Mouse (Mus musculus): ENCODE measurements at regions not wholly inside any gene's neighbourhood (a gene's known extent, or its start where the extent isn't known, plus 50 kb on each side); places are given as distances from the start of the nearest gene placed in this dataset.

DNA sequence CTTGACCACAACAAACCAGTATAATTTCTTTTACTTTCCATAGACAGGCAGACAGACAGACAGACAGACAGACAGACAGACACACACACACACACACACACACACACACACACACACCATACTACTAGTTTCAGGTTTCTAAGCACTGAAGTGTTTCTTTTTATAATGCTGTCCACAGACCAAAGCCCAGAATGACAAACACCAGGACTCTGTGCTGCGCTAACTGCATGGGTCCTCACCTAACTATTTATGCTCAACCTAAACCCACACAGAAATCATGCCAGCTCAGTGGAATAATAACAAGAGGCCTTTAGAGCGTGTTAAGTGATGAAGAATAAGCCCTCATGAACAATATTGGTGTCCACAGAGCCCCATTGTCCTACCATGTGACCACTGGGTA is 325.0 kb upstream of the Slc24a5 start:
- Histone ChIP-seq H3K4me3 (ENCODE audit: low read depth, low read length) (no peak overlapping the region), H3K36me3 (ENCODE audit: control insufficient read depth, insufficient read depth, low read length) (no peaks in the 10 kb centered on the region), H3K4me2 (ENCODE audit: low read depth) (no peak overlapping the region), H3K27ac (ENCODE audit: low read depth, low read length) (no peak overlapping the region), H3K9me3 (ENCODE audit: control insufficient read depth, low read length) (no peaks in the 10 kb centered on the region), H3K9ac (ENCODE audit: low read length) (no peak overlapping the region), H3K27me3 (ENCODE audit: control insufficient read depth, insufficient read depth, low read length) (no peaks in the 10 kb centered on the region), H3K4me1 (ENCODE audit: control insufficient read depth, insufficient read depth, low read length) (no peaks in the 10 kb centered on the region)
- DNase-seq (ENCODE audit: low spot score) (no peak), ATAC-seq (ENCODE audit: insufficient read depth, low FRiP score, low TSS enrichment) (no peak)
- 75% methylated on average over 2 of the region's 2 CpGs for WGBS

DNA sequence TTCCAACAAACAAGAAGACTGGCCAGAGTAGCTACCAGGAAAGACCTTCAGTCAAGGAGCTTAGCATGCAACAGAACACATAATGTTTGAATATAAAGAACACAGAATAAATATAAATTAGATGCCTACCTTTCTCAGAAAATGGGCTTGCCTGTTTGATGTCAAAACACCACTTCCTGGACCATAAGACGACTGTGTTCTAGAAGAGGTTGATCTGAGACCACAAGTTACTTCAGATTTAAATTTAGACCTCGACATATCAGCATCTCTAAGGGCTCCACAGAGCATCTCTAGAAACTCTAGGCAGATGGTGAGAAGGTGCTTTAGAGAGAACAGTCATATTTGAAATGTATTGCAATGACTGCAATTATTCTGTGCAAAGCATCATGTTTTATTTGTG is 322.9 kb upstream of the Slc24a5 start:
- Histone ChIP-seq H3K4me2 (ENCODE audit: low read depth) (no peak overlapping the region), H3K27ac (ENCODE audit: low read depth, low read length) (no peak overlapping the region), H3K36me3 (ENCODE audit: control insufficient read depth, insufficient read depth, low read length) (no peaks in the 10 kb centered on the region), H3K9ac (ENCODE audit: low read length) (no peak overlapping the region), H3K4me1 (ENCODE audit: control insufficient read depth, insufficient read depth, low read length) (no peaks in the 10 kb centered on the region), H3K4me3 (ENCODE audit: low read depth, low read length) (no peak overlapping the region), H3K9me3 (ENCODE audit: control insufficient read depth, low read length) (no peaks in the 10 kb centered on the region), H3K27me3 (ENCODE audit: control insufficient read depth, insufficient read depth, low read length) (no peaks in the 10 kb centered on the region)
- no peak for DNase-seq (ENCODE audit: low spot score)
- 82% methylated on average over 2 of the region's 2 CpGs for WGBS
- no peak for ATAC-seq (ENCODE audit: insufficient read depth, low FRiP score, low TSS enrichment)

DNA sequence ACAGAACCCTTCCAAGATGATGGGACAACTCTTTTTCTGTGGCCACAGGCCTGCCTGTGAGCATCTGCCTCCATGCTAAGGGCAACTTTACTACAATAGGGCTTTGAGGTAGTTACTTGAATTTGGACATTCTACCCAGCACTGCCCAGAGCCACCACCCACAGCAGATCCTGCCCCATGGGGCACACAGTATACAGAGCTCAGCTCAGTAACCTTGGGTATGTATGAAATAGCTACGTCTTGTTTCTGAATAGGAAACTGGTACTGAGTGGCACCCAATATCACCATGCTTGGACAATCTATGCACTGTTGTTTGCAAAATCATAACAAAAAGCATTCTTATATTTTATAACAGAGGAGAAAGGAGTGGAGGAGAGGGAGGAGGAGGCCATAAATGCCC is 320.8 kb upstream of the Slc24a5 start:
- H3K4me1 ChIP-seq (ENCODE audit: control insufficient read depth, insufficient read depth, low read length), result no peaks in the 10 kb centered on the region
- DNase-seq (ENCODE audit: low spot score), result no peak
- ATAC-seq (ENCODE audit: insufficient read depth, low FRiP score, low TSS enrichment), result no peak
- no peaks in the 10 kb centered on the region for H3K9me3 ChIP-seq (ENCODE audit: control insufficient read depth, low read length)
- no peaks in the 10 kb centered on the region for H3K27me3 ChIP-seq (ENCODE audit: control insufficient read depth, insufficient read depth, low read length)
- H3K36me3 ChIP-seq (ENCODE audit: control insufficient read depth, insufficient read depth, low read length), result no peaks in the 10 kb centered on the region
- no peak overlapping the region for H3K4me3 ChIP-seq (ENCODE audit: low read depth, low read length)
- no peak overlapping the region for H3K27ac ChIP-seq (ENCODE audit: low read depth, low read length)
- H3K9ac ChIP-seq (ENCODE audit: low read length), result no peak overlapping the region
- H3K4me2 ChIP-seq (ENCODE audit: low read depth), result no peak overlapping the region
- 100% methylated on average over 1 of the region's 1 CpGs for WGBS

DNA sequence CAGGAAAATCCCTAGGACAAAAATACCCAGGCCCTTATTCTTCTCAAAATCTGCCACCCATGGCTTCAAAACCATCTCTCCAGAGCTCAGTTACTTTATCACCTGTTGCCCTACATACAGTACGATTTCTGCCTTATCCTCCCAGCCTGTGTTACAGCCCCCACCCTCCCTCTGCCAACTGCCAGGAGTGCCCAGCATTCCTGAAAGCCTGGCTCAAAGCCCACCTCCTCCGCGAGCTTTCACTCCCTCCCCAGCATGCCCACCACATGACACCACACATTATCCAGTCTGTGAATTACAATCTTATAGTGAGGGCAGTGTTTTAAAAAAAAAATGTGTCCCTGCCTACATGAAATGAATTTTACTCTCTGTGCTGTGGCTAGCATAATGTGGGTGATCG is 320.3 kb upstream of the Slc24a5 start:
- H3K27ac ChIP-seq (ENCODE audit: low read depth, low read length), result no peak overlapping the region
- H3K36me3 ChIP-seq (ENCODE audit: control insufficient read depth, insufficient read depth, low read length), result no peaks in the 10 kb centered on the region
- H3K9ac ChIP-seq (ENCODE audit: low read length), result no peak overlapping the region
- 86% methylated on average over 4 of the region's 4 CpGs for WGBS
- DNase-seq (ENCODE audit: low spot score) (no peak), ATAC-seq (ENCODE audit: insufficient read depth, low FRiP score, low TSS enrichment) (no peak)
- no peaks in the 10 kb centered on the region for H3K4me1 ChIP-seq (ENCODE audit: control insufficient read depth, insufficient read depth, low read length)
- no peak overlapping the region for H3K4me3 ChIP-seq (ENCODE audit: low read depth, low read length)
- H3K9me3 ChIP-seq (ENCODE audit: control insufficient read depth, low read length), result no peaks in the 10 kb centered on the region
- no peaks in the 10 kb centered on the region for H3K27me3 ChIP-seq (ENCODE audit: control insufficient read depth, insufficient read depth, low read length)
- no peak overlapping the region for H3K4me2 ChIP-seq (ENCODE audit: low read depth)

DNA sequence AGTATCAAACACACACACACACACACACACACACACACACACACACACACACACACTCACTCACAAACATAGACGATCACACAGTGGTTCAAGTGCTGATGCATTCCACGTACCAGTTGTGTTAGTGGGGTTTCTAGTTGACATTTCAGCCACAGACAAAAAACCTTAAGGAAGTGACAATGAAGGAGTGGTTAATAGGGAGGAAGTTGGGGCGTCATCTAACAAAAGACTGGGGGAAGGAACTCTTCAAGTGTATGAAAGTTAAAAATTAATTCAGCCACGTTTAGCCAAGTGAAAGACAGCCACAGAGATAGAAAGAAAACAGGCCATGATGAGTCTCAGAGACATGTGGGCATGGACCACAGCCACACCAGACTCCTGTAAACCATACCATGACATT is 316.1 kb upstream of the Slc24a5 start:
- 89% methylated on average over 4 of the region's 4 CpGs for WGBS
- H3K9me3 ChIP-seq (ENCODE audit: control insufficient read depth, low read length), result no peaks in the 10 kb centered on the region
- H3K4me2 ChIP-seq (ENCODE audit: low read depth), result no peak overlapping the region
- H3K4me3 ChIP-seq (ENCODE audit: low read depth, low read length), result no peak overlapping the region
- DNase-seq (ENCODE audit: low spot score) (no peak), ATAC-seq (ENCODE audit: insufficient read depth, low FRiP score, low TSS enrichment) (no peak)
- no peak overlapping the region for H3K27ac ChIP-seq (ENCODE audit: low read depth, low read length)
- no peaks in the 10 kb centered on the region for H3K27me3 ChIP-seq (ENCODE audit: control insufficient read depth, insufficient read depth, low read length)
- H3K9ac ChIP-seq (ENCODE audit: low read length), result no peak overlapping the region
- no peaks in the 10 kb centered on the region for H3K4me1 ChIP-seq (ENCODE audit: control insufficient read depth, insufficient read depth, low read length)
- no peaks in the 10 kb centered on the region for H3K36me3 ChIP-seq (ENCODE audit: control insufficient read depth, insufficient read depth, low read length)

DNA sequence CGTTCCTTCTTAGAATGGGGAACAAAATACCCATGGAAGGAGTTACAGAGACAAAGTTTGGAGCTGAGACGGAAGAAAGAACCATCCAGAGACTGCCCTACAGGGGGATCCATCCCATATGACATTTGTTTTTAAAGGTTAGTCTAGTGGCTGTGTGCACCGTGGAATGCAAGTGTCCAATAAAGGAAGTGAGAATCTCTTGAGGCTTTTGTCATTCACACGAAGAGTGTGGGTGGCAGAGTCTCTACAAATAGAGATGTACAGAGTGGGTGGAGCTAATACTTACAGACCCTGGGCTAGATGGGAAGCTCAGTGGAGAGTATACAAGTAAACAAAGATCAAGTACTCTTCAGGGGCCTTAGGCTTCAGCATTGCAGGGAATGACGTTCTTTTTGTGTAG is 314.2 kb upstream of the Slc24a5 start:
- Histone ChIP-seq H3K9me3 (ENCODE audit: control insufficient read depth, low read length) (no peaks in the 10 kb centered on the region), H3K4me1 (ENCODE audit: control insufficient read depth, insufficient read depth, low read length) (no peaks in the 10 kb centered on the region), H3K36me3 (ENCODE audit: control insufficient read depth, insufficient read depth, low read length) (no peaks in the 10 kb centered on the region), H3K27ac (ENCODE audit: low read depth, low read length) (no peak overlapping the region), H3K27me3 (ENCODE audit: control insufficient read depth, insufficient read depth, low read length) (no peaks in the 10 kb centered on the region), H3K4me3 (ENCODE audit: low read depth, low read length) (no peak overlapping the region), H3K9ac (ENCODE audit: low read length) (no peak overlapping the region), H3K4me2 (ENCODE audit: low read depth) (no peak overlapping the region)
- no peak for ATAC-seq (ENCODE audit: insufficient read depth, low FRiP score, low TSS enrichment)
- 83% methylated on average over 5 of the region's 5 CpGs for WGBS
- no peak for DNase-seq (ENCODE audit: low spot score)

- no peaks in the 10 kb centered on the region for H3K9me3 ChIP-seq (ENCODE audit: control insufficient read depth, low read length)
- H3K27ac ChIP-seq (ENCODE audit: low read depth, low read length), result no peak overlapping the region
- no peaks in the 10 kb centered on the region for H3K27me3 ChIP-seq (ENCODE audit: control insufficient read depth, insufficient read depth, low read length)
- 92% methylated on average over 4 of the region's 4 CpGs for WGBS
- H3K4me1 ChIP-seq (ENCODE audit: control insufficient read depth, insufficient read depth, low read length), result no peaks in the 10 kb centered on the region
- ATAC-seq (ENCODE audit: insufficient read depth, low FRiP score, low TSS enrichment) (no peak), DNase-seq (ENCODE audit: low spot score) (no peak)
- no peaks in the 10 kb centered on the region for H3K36me3 ChIP-seq (ENCODE audit: control insufficient read depth, insufficient read depth, low read length)
- no peak overlapping the region for H3K9ac ChIP-seq (ENCODE audit: low read length)
- no peak overlapping the region for H3K4me3 ChIP-seq (ENCODE audit: low read depth, low read length)
- no peak overlapping the region for H3K4me2 ChIP-seq (ENCODE audit: low read depth)
Observed at GRCm38 (mm10) chr2:124755244-124755643, 312.7 kb upstream of the Slc24a5 start.

DNA sequence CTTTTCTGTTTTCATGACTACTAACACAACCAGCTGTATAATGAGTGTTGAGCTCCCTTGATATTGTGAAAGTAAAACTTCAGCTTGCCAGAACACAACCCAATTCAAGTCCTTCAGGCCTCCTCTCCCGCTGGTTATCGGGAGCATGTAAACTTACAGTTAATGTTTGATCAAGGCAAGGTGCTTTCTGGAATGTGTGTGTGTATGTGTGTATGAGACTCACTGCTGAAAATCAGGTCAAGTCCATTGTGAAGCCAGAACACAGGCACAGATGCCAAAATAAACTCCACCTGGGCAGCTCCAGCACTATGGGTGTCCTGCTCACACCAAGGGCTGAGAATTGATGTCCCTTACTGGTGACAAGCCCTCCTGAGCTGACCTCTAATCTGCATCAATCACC is 308.9 kb upstream of the Slc24a5 start:
- no peak overlapping the region for H3K27ac ChIP-seq (ENCODE audit: low read depth, low read length)
- no peaks in the 10 kb centered on the region for H3K36me3 ChIP-seq (ENCODE audit: control insufficient read depth, insufficient read depth, low read length)
- H3K4me3 ChIP-seq (ENCODE audit: low read depth, low read length), result no peak overlapping the region
- 90% methylated on average over 2 of the region's 2 CpGs for WGBS
- H3K9ac ChIP-seq (ENCODE audit: low read length), result no peak overlapping the region
- no peak for DNase-seq (ENCODE audit: low spot score)
- H3K4me2 ChIP-seq (ENCODE audit: low read depth), result no peak overlapping the region
- ATAC-seq (ENCODE audit: insufficient read depth, low FRiP score, low TSS enrichment), result no peak
- no peaks in the 10 kb centered on the region for H3K4me1 ChIP-seq (ENCODE audit: control insufficient read depth, insufficient read depth, low read length)
- H3K27me3 ChIP-seq (ENCODE audit: control insufficient read depth, insufficient read depth, low read length), result no peaks in the 10 kb centered on the region
- H3K9me3 ChIP-seq (ENCODE audit: control insufficient read depth, low read length), result no peaks in the 10 kb centered on the region

GRCm38 (mm10) chr2:124763650-124764049 is 304.3 kb upstream of the Slc24a5 start:
- H3K27ac ChIP-seq (ENCODE audit: low read depth, low read length), result no peak overlapping the region
- H3K27me3 ChIP-seq (ENCODE audit: control insufficient read depth, insufficient read depth, low read length), result no peaks in the 10 kb centered on the region
- ATAC-seq (ENCODE audit: insufficient read depth, low FRiP score, low TSS enrichment) (no peak), DNase-seq (ENCODE audit: low spot score) (no peak)
- no peak overlapping the region for H3K4me3 ChIP-seq (ENCODE audit: low read depth, low read length)
- no peaks in the 10 kb centered on the region for H3K9me3 ChIP-seq (ENCODE audit: control insufficient read depth, low read length)
- WGBS, result 68% methylated on average over 7 of the region's 7 CpGs
- H3K9ac ChIP-seq (ENCODE audit: low read length), result no peak overlapping the region
- H3K4me2 ChIP-seq (ENCODE audit: low read depth), result no peak overlapping the region
- H3K36me3 ChIP-seq (ENCODE audit: control insufficient read depth, insufficient read depth, low read length), result no peaks in the 10 kb centered on the region
- H3K4me1 ChIP-seq (ENCODE audit: control insufficient read depth, insufficient read depth, low read length), result 0 out of 2 replicates have a peak, but pooled peaks cover 2% of the 10 kb centered on the region

All from neural tube, embryonic 11.5 days (tissue).